Mouse (Mus musculus) megakaryocyte, adult 5-6 weeks (primary cell): ENCODE results near the gene Itga6. TPM values are rescaled to one million over a fixed set of nuclear protein-coding genes. Genes with fewer than 3 reads are reported as not detected.
A peak's percentile ranks its signal among the peaks of the same experiment; 100 is the strongest.

Experiments used
- ATAC-seq: 2 replicates; pipeline ENCODE4 v1.8.0; 2016; ENCODE audit warnings: mild to moderate bottlenecking, inconsistent platforms; ENCODE audit not compliant: poor library complexity, severe bottlenecking
- total RNA-seq, 2 experiments: library from RNA; stranded (forward) in 1 of 2; stranded (reverse) in 1 of 2; fragments of 153-499, 151-499 nt in 1 of 2; fragments of 221-1000, 200-1000 nt in 1 of 2; gene quantifications; 2 replicates each; pipeline versions ENCODE4 v1.2.3 to v1.2.4; 2015 to 2017

Itga6 gene
- total RNA-seq, 2 experiments from 2014 or later = 15.3 to 16.0 TPM

- no peak for ATAC-seq
Observed at GRCm38 (mm10) chr2:71791203-71791602, 45.8 kb downstream of the Itga6 start.

DNA sequence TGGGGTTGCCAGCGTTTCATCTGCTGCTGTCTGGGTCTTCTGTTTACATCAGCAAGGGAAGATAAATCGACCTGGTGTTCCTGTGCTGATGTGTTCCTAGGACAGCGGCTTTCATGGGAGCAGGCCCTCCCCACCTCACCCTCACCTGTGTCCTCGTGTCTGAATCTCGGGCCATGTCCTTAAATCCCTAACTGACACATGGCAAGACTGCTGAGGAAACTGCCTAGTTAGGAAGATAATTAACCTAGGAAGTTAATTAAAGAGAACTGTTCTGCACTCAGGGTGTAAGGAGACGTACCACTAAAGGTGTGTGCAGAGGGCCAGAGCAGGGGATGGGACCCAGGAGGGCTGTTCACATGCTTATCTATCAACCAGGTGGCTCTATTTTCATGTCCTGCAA, 48.7 kb downstream of the Itga6 start:
- no peak for ATAC-seq

DNA sequence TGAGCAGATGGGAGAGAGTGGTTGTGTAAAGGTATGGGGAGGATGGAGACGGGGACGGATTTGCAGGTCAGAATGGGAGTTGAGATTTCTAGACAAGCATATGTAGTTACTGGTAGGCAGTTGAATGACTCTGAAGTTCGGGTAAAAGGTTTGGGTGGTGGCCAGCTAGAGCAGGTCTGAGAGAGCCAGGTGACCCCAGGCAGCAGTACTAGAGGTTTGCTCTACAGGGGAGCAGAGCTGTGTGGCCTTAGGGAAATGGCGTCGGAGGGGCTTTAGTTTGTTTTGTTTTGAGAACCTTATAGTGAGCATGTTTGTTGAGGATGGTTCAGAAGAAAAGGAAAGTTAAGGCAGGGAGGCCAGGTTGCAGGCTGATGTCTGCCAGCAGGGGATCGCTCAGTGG, 51.4 kb downstream of the Itga6 start:
- ATAC-seq = no peak

- ATAC-seq = peak; percentile 52; the same call in 1 of the 2 replicates
Observed at GRCm38 (mm10) chr2:71800798-71801197, 55.4 kb downstream of the Itga6 start.

DNA sequence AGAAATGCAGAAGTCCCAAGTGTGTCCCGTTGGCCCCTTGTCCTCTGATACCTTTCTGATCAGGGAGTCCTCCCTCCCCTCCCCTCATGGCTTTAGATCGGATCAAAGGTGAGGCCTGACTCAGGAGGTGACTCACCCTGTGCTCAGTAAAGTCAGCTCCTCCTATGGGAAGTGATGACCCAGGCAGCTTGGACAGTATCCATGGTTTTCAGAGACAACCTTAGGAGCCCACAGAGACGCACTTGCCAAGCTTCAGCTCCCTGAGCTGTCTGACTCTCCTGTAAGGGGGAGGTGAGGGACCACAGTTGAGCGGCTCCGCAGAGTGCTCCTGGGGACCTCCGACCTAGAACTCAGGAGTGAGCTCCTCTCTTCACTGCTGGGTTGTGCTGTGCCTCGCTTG, 56.3 kb downstream of the Itga6 start:
- no peak for ATAC-seq

GRCm38 (mm10) chr2:71802131-71802530, 56.7 kb downstream of the Itga6 start:
- no peak for ATAC-seq

DNA sequence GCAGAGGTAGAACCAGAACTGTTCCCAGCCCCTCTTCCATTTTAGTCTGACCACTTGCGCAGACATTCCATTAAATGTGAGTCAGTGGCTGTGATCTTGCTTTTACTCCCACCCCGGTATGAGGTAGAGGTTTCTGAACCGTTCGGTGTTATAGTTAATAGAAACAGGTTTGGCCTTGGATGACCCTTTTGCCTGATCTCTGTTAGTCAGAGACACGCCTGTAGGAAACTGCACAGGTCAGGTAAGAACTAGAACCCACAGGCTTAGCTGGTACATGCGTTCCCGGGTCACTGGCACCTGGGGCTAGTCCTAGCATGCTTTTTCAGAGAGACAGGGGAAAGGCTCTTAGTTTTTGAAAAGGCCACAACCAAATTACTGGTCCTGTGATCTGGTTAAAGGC, 59.7 kb downstream of the Itga6 start:
- no peak for ATAC-seq

- ATAC-seq = no peak
Observed at GRCm38 (mm10) chr2:71805611-71806567, 60.5 kb downstream of the Itga6 start.

GRCm38 (mm10) chr2:71809289-71809860, 64.0 kb downstream of the Itga6 start:
- ATAC-seq = no peak

- no peak for ATAC-seq
Observed at GRCm38 (mm10) chr2:71810010-71810409, 64.6 kb downstream of the Itga6 start.

DNA sequence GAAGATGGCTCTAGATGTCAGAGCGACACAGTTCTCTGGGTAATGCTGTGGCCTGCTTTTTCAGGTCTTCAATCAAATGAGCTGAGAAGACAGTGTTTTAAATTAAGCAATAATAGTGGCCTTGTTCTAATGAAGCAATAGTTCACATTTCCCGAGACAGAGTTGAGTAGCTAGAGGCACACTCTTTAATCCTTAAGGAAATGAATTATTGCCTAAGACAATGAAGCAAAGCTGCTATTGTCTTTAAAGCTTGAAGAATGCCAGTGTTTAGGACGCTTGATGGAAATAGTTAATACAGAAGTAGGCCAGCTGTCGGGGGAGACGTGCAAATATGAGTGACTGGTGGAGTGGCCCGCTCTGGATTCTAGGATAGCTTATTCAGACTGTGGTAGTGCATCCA, 65.5 kb downstream of the Itga6 start:
- ATAC-seq = no peak

GRCm38 (mm10) chr2:71812221-71813021, 67.0 kb downstream of the Itga6 start:
- peak; percentile 62 for ATAC-seq

- peak; percentile 20 for ATAC-seq
Observed at GRCm38 (mm10) chr2:71813022-71813358, 67.6 kb downstream of the Itga6 start.

GRCm38 (mm10) chr2:71813371-71813770, 68.0 kb downstream of the Itga6 start:
- ATAC-seq = no peak

DNA sequence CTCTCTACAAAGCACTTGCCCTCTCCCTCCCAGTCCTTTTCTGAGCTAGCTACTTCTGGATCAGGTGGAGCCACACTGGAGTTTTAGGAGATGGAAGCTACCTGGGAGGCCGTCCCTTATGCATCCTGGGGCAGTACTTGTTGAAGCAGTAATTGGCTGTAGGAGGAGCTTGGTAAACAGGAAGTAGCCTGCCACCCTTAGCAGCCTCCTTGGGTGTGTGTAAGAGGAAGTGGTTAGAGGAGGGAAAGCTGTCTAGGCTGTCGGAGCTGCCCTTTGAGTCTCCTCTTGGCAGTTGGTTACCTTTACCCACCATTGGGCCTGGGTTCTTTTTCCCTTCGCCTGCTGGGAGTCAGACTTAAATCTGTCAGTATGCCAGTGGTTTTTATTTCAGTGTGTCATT, 68.6 kb downstream of the Itga6 start:
- peak; percentile 94 for ATAC-seq

- no peak for ATAC-seq
Observed at GRCm38 (mm10) chr2:71815279-71815678, 69.9 kb downstream of the Itga6 start.

GRCm38 (mm10) chr2:71816391-71817041, 71.1 kb downstream of the Itga6 start:
- peak; percentile 37 for ATAC-seq

GRCm38 (mm10) chr2:71824146-71824545, 78.7 kb downstream of the Itga6 start:
- no peak for ATAC-seq

- ATAC-seq = no peak
Observed at GRCm38 (mm10) chr2:71827711-71828110, 82.3 kb downstream of the Itga6 start.

- no peak for ATAC-seq
Observed at GRCm38 (mm10) chr2:71828928-71829327, 83.5 kb downstream of the Itga6 start.

DNA sequence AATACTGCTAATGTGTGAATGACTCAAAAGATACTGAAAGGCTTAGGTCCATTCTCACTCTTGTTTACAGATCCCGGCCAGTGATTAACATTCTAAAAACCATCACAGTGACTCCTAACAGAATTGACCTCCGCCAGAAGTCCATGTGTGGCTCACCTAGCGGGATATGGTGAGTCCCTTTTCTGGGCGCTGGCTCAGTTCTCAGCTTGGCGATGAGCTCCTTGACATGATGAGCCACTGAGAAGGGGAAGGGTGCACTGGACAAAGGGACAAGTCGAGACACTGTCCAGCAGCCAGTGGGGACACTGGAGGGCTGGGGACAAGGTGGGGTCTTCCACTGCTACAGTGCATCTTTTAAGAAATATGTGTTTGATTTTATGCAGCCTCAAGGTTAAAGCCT, 88.2 kb downstream of the Itga6 start:
- no peak for ATAC-seq
